Mouse (Mus musculus): Measurements from ENCODE around the gene Bpnt1.

Gene Bpnt1

DNA sequence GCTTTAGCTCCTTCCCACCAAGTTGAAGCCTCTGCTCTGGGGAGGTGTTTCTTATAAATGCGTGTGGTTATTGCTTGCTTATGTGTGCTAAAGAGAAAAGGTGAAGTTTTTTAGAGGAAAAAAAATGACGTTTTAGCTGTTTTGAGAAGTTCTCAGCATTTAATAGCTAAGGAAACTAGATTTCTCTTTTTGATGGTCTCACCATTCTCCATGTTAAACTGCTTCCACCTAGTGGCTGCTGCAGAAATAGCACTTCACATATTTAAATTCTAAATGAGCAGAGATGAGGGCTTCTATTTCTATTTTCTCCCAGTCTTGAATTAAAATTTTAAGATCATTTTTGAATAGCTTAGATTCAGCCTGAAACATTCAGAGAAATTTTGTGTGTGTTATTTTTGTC lies 72.1 kb downstream of the Bpnt1 start:
- CTCF ChIA-PET = no interaction called here

GRCm38 (mm10) chr1:185405921-185406320 lies 74.0 kb downstream of the Bpnt1 start:
- CTCF ChIA-PET = no interaction called here
